Mouse (Mus musculus) fat pad, adult 2 months (tissue): ENCODE measurements around the gene Hist1h2bg.
A peak's percentile ranks its signal among the peaks of the same experiment; 100 is the strongest.
"Not testable (repeated sequence)": the region's sequence is repeated elsewhere in the genome, so short reads cannot be mapped to it uniquely, and the experiment has no call there.

Source experiments
- DNase-seq: peaks from one replicate; pipeline ENCODE4 v3.0.0-alpha.2; 2011; ENCODE audit warnings: low read depth, low spot score; ENCODE audit errors: extremely low read depth

Hist1h2bg gene

DNA sequence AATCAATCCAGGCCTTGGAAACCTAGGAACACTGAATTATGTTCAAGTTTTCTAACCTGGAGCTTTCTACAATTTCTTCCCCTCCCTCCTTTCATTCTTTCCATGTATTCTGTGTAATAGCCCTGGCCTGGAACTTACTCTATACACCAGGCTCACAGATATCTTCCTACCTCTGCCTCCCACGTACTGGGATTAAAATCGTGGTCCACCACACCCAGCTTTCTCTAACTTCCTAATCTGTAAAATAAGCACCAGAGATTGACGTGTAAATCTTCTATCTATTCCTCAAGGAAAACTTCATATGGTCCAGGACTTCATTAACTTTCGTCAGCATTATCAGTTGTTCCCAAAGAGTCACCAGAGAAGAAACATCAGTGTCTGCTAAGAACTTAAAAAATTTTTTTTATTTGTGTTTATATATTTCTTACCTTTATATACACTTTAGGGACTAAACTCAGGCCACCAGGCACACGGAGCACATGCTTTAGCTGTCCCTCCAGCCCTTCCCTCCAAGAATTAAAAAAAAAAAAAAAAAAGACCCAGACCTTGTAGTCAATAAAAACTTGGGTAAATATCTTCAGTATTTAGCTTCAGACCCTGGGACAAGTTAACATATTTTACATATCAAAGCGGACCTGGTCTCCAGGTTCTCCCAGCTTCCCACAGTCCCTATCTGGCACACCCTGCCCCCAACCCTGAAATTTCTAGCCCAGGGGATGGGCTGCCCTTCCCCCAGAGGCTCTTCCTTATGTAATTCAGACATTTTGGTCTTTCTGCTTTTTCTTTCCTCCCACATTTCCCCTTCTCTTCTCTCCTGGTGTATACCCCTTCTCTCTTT is 11.2 kb downstream of the Hist1h2bg start:
- no peak for DNase-seq

DNA sequence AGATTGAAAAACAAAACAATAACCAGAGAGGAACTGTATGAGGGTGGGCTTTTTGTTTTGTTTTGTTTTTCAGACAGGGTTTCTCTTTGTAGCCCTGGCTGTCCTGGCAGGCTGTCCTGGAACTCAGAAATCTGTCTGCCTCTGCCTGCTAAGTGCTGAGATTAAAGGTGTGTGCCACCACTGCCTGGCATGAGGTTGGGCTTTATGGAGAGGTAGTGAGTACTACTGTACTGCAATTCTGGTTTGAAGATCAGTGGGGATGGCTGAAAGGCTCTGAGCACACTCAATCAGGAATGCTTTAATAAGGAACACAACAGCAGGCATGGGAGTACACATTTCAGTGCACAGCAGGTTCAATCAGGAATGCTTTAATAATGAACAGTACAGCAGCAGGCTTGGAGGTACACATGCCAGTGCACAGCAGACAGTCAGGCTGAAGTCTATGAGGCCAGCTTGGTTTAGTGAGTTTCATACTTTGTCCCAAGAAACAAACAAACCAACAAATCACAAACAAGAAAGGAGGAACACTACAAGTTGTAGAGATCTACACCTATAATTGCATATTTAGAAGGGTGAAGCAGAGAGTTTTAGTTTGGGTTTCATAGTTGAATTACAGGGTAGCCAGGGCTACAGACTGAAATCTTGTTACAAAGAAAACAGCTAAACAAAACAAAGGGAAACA is 12.3 kb downstream of the Hist1h2bg start:
- DNase-seq = no peak

DNA sequence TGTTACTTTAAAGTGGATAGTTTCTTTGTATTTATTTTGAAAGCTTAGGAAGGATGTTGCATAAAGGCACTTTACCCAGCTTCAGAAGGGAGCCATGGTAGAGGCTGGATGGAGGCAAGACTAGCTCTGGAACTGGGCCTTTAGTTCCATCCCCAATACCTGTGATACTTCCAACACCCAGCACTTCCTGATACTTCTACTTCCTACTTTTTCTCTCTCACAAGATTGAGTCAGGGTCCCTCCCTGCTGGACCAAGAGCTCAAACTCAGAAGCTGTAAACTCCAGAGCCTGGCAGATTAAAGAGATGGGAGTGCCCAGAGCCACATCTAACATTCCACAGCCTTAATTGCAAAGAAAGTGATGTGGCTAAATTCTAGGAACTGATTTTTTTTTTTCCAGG is 13.1 kb downstream of the Hist1h2bg start:
- no peak for DNase-seq

DNA sequence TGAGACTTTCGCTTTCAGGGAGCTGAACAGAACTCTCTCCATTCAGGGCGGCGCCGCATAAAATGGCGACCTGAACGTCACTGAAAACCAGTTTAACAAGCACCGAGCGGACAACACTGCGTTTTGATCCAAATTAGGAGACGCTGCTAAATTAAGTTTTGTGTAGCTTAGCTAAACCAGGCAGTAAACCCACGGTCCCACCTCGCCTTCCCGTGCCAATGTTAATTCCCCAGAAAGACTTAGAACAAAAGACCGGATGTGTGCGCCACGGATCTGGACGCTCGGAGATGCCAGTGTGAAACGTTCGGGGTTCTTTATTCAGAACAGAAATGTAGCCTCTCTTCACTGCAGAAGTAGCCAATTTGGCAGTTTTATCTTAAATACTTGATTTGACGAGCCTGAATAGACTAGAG is 13.8 kb downstream of the Hist1h2bg start:
- no peak for DNase-seq

DNA sequence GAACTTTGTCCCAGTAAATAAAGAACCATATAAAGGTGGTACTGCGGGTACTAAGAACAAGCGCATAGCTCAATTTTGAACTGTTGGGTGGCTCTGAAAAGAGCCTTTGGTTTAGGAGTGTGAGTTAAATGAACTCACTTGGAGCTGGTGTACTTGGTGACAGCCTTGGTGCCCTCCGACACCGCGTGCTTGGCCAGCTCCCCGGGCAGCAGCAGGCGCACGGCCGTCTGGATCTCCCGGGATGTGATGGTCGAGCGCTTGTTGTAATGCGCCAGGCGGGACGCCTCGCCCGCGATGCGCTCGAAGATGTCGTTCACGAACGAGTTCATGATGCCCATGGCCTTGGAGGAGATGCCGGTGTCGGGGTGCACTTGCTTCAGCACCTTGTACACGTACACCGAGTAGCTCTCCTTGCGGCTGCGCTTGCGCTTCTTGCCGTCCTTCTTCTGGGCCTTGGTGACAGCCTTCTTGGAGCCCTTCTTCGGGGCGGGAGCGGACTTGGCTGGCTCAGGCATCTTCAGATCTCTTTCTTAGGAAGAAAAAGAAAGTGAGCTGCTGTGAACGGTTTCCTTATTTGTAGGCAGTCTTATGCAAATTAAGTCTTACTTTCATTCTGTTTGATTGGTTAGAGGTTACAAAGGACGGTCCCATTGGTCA is 14.4 kb downstream of the Hist1h2bg start:
- DNase-seq = peak; percentile 81

DNA sequence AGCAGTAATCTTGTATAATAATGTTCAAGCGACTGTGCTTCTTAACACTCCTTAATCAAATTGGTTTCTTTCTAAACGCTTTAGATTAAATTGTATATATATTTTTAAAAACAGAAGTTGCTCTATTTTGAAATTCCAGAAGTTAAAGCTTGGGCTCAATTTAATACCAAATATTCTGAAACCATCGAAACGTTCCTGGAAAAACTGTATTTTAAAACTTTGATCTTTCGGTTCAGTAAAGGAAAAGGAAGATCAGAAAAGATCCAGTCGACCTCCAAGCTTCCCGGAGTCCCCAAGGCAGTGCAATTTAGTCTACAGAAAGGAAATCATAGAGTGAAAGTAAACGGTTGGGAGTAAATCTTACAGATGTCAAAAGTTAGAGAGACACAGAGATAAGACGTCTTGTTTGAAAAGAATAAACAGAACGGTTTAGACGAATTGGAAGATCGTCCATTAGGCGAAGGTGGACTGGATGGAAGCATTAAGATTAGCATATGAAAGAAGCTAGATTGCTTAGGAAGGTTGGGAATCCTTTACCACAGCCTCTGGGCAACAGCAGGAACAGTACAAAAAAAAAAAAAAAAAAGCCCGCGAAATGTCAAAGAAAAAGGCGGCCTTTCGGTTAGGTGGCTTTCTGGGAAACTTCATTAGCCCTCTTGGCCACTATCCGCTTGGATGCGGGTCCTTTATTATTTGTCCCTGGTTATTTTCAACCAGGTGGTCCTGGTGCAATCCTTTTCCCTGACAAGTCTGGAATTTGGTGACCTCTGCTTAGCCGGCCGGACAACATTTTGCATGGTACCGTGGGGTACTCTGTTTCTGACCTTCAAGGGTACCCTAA is 15.1 kb downstream of the Hist1h2bg start:
- no peak for DNase-seq

DNA sequence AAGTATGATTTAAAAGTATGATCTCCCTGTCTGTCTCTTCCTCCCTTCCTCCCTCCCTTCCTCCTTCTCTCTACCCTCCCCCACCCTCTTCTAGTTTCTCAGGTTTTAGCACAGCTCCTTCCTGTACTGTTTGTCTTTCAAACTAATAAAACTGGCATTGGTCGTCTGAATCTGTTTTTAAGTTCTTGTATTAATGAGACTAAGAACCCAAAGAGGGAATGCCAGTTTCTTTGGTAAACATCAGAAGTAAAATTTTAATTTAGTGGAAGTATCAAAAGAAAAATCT is 15.7 kb downstream of the Hist1h2bg start:
- DNase-seq = no peak

DNA sequence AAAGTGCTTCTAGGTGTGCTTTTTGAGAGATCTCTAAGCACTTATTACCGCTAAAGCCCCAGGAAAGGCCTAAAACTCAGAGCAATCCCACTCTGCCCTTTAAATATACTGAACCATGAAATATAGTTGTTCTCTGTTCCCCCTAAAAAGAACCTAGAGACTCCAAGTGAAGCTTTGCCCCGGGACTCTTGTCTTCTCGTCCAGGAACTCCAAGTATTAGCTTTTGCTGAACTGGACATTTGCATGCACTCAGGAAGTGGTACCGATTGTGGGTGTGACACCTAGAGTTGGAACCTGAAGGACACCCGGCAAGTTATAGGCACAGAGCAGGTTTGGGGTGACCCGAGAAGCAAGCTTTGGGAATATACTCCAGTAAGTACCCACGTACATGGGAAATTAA is 20.0 kb downstream of the Hist1h2bg start:
- DNase-seq = no peak

DNA sequence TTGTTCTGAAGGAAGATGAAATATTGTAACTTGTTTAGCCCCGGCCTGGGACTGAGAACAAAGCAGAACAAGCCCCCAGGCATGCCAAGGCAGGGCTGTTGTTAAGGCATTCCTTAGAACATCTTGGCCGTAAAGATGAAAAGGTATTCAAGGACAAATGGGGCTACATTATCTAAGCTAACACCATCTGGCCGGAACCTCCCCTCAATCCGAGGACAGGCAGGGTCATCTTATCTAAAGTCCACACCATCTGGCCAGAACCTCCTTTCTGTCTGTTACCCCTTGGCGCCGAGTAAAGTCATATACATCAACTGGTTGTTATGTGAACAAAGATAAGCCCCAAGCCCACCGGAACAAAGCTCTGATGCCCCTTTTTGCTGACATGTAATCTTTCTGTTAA is 20.7 kb downstream of the Hist1h2bg start:
- DNase-seq = not testable (repeated sequence)

DNA sequence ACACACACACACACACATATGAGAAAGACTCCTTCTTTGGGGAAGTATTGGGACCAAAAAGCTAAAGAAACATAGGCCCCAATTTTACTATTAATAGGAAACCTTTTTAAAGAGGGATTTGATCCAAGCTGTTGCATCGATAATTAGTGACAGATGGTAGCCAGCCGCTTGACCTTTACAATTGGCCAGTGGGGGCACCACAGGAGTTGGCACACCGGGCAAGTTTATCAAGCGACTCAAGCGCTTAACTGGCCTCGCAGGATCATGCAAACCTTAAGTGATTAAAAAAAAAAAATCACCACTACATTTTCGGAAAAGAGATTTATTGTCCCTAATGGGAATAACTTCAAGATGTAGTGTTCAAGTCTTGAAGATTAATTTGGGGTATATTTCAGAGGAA is 21.4 kb downstream of the Hist1h2bg start:
- DNase-seq = no peak

DNA sequence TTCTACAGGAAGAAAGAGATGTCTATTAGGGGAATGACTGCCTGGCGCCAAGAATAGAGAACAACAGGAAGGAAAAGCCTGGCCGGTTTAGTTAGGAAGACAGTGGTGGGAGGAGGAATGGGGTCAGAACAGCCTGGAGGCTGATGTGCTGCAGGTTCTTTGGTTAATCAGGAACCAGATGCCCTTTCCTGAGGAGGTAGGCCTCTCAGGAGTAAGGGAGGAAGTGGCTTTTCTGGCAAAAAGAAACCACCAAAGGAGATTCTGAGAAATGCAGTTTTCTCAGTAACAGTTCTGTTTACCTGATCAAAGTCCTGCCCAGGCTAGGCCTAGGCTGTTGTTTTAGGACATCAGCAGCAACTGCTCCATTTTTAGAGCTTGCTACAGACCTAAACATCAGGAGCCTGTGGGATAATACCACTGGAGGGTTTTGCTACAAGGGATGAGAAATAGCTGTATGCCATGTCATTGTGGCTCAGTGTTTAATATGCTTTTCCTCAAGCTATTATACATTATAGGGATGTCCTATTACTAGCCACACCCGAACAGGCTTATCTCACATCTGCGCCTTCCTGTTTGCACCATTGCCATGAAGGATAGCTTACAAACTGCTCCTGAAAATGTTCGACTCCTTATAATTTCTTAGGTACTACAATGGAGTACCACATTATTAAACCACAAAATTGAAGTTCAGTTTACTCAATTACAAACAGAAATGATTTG is 22.0 kb downstream of the Hist1h2bg start:
- no peak for DNase-seq

DNA sequence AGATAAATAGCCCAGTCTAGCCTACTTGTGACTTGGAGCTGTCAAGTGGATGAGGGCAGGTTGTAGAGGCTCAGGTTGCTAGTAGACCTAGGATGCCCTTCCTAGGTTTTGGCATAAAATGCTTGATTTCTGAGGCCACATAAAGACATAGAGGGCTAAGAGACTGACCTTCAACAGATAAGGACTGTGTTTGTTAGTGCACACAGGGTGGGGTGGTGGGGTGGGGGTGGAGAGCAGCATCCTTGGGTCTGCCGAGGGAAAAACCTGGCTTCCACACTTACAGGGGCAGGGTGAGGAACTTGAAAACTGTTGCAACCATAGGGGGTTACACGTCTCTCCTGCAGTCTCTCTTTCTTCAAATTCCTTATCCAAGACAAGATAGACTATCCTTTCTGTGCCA is 24.0 kb downstream of the Hist1h2bg start:
- no peak for DNase-seq

DNA sequence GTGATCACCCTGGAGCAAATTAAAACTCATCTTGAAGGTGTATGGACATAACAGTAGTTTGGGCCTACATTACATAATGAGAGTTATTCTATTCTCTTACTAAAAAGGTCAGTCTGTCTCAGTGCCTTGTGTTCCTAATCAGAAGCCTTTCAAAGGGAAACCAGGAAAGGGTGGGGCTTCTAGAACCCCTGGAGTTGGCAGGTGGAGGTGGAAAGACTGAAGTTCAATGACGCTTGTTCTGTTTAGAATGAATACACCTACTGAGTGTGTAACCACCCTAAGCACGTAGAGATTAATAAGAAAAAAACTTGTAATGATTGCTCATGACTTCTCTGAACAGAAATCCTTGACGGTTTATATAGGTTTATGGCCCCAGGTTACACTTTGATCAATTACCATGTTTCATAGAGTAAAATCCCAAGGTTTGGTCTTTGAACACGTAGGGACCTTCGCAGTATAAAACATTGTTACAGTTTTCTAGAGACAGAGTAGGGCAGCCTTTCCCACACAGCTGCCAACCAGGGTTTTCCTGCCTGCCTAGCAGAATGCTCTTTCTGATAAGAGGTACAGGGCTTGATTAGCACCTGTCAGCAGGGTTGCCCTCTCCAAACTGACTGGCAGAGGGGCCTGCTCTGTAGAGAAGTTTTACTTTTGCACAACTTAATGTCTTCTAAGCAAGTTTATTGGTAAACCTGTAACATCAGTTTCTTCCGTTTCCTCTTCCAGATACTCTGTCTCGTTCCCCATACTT is 24.6 kb downstream of the Hist1h2bg start:
- no peak for DNase-seq

DNA sequence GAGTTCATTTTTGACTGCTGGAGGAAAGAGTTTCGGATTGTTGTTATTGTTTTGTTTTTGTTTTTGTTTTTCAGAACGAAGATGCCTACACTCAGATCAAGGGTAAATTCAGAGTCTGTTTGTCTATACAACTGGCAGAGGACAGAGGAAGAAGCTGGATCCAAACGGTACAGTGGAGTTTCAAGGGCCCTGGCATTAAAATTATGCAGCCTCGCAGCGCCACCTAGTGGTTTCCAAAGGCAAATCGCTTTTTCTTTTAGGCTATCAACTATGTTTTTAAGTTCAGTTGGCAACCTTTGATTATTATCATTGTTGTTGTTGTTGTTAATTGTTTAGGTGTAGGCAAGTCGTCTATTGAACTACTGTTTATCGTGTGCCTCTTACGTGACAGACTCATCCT is 26.8 kb downstream of the Hist1h2bg start:
- DNase-seq = no peak

DNA sequence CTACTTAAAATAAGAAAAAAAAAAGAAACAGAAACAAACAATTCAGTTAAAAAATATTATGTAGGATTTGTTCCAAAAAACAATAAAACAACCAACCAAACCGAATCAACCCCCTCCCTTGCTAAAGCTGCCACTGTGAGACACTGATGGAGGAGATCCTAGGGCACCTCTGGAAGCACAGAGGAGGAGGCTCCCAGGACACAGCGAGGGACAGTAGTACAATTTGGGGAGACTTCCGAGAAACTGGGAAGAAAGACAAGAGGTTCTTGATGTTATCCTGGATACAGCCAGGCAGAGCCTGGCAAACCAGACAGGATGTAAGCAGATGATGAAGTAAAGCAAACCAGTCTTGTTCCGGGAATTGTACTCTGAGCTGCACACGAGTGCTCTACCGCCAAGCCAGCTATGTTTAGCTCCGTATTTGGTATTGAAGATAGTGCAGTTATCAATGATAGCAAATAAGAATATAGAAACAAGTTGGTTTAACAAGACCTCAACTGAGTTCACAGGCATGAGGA is 32.0 kb downstream of the Hist1h2bg start:
- DNase-seq = no peak

DNA sequence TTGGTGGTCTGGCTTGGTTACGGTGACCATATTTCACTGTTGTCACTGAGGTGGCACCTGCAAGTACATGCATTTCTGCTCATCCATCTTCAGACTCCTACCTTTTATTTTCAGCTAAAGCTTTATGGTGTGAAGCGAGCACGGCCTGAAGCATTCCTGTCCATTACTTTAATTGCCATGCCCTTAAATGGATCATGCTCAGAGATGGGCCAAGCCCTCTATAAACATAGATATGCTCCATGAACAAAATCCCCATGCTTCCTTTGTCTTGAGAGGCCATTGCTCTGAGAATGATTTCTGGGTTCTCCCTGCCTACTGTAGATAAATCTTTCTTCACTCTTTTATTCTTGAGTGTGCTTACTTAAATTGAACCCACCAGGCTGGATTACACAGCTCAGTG is 33.3 kb downstream of the Hist1h2bg start:
- no peak for DNase-seq

DNA sequence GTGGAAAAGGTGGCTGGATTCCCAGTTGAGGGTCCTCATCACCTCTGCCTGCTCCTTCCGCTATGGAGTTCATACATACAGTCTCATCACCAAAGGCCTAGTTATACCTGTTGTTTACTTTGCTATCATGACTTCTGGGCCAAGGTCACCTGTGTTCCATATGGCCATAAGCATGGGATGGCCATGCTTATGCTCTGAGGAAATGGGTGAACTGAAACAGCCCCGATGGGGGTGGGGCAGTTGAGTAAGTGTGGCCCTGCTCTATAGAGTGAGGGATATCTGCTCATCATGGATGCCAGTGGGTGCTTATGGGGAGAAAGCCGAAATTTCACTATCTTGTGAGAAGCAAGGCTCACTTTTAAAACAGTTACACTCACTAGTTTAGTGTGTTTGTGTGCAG is 33.9 kb downstream of the Hist1h2bg start:
- no peak for DNase-seq

DNA sequence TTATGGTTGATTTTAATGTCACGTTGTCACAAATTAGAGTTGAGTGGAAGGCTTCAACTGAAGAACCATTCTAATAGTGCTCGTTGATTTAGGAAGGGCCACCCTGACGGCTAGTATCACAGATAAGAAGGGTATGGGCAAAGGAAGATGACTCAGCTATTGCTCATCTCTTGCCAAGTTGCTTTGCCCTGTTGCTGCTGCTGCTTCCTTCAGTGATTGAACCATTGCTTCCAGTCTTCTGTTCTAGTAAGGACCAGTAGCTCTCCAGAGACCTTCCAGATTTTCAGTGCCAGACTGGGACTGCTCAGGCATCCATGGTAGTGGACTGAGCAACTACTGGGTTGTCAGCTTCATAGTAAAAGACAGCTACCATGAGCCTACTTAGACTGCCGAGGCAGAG is 38.0 kb downstream of the Hist1h2bg start:
- no peak for DNase-seq

DNA sequence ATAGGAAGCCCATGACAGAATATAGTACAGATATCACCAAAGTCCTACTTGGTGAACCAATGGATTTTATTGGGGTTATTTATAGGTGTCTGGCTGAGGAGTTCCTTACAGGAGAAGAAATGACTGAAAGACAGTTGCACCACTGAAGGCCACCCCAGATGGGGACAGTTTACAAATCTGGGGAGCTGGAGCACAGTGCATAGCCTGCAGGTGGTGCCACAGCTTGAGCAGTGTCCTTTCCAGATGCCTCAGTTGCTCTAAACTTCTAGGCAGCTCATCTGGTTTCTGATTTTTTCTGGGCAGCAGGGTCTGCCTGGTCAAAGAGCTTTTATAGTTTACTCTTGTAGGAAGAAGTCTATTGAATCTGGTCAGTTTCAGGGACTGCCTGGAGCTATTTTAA is 38.6 kb downstream of the Hist1h2bg start:
- DNase-seq = no peak

DNA sequence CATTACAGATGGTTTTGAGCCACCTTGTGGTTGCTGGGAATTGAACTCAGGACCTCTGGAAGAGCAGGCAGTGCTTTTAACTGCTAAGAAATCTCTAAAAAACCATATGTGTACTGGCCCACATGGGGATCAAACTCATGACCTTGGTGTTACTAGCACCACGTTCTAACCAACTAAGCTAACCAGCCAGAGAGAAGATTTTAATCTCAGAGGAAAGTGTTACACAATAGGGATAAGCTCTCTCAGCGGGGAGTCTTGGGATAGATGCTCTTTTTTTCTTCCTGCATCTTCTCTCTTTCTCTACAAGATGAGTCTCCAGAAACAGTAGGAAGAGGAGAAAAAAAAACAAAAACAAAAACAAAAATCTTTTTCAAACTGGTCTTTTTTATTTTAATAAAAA is 39.2 kb downstream of the Hist1h2bg start:
- DNase-seq = no peak
